Mouse (Mus musculus) stomach, postnatal 0 days (tissue): ENCODE results near the gene Lrig2. TPM values are rescaled to one million over a fixed set of nuclear protein-coding genes. Genes with fewer than 3 reads are reported as not detected.

ENCODE experiments used
- ATAC-seq: fragments of 200-750 bp; cut with Nextera tagmentation; 2 replicates; pipeline ENCODE4 v1.8.0; 2017; ENCODE audit not compliant: low FRiP score, low TSS enrichment
- DNase-seq: peaks from one replicate; pipeline ENCODE4 v3.0.0-alpha.2; 2016; ENCODE audit warnings: low spot score
- H3K27ac ChIP-seq: fragments of 300-500 bp; sonication (generic); replicated peaks from 2 replicates; pipeline ENCODE4 v1.5.1; 2014; ENCODE audit warnings: mild to moderate bottlenecking, control low read depth
- H3K27me3 ChIP-seq: fragments of 300-500 bp; sonication (generic); 2 replicates; pipeline ENCODE4 v1.6.1; 2014; ENCODE audit warnings: low read length; ENCODE audit not compliant: control insufficient read depth, insufficient read depth
- H3K36me3 ChIP-seq: fragments of 300-500 bp; sonication (generic); 2 replicates; pipeline ENCODE4 v1.6.1; 2014; ENCODE audit warnings: low read length, mixed read lengths; ENCODE audit not compliant: control insufficient read depth, insufficient read depth
- H3K4me1 ChIP-seq: fragments of 300-500 bp; sonication (generic); replicated peaks from 2 replicates; pipeline ENCODE4 v1.6.1; 2014; ENCODE audit warnings: antibody characterized with exemption; ENCODE audit not compliant: control insufficient read depth, insufficient read depth
- H3K4me2 ChIP-seq: fragments of 300-500 bp; sonication (generic); replicated peaks from 2 replicates; pipeline ENCODE4 v1.6.1; 2014; ENCODE audit warnings: low read depth, mild to moderate bottlenecking, control low read depth, moderate library complexity
- H3K4me3 ChIP-seq: fragments of 300-500 bp; sonication (generic); 2 replicates; pipeline ENCODE4 v1.5.1; 2014; ENCODE audit warnings: low read depth, low read length, control low read depth
- H3K9ac ChIP-seq: fragments of 300-500 bp; sonication (generic); 2 replicates; pipeline ENCODE4 v1.6.1; 2014; ENCODE audit warnings: mild to moderate bottlenecking, low read length, control low read depth, mixed read lengths
- H3K9me3 ChIP-seq: fragments of 300-500 bp; sonication (generic); 2 replicates; pipeline ENCODE4 v1.6.1; 2016; ENCODE audit warnings: low read length; ENCODE audit not compliant: control insufficient read depth
- CTCF ChIP-seq: IDR thresholded peaks from 2 replicates; pipeline ENCODE4 v1.5.1; 2016; ENCODE audit warnings: antibody characterized with exemption, low read depth, mild to moderate bottlenecking, moderate library complexity
- EP300 ChIP-seq: optimal IDR thresholded peaks from 2 replicates; pipeline ENCODE3; 2016; ENCODE audit warnings: antibody characterized with exemption
- WGBS: fragments of 180-500 bp; shearing (Covaris S2); extraction: QIAGEN DNeasy Blood & Tissue Kit; methylation state at CpG from one replicate; pipeline ENCODE4 v1.1.7; 2014; 5-methylcytosine and 5-hydroxymethylcytosine counted together
- polyA plus RNA-seq: library from polyadenylated mRNA; unstranded; fragments of >200 nt; fragmentation: Nextera tagmentation; extraction: Ambion mirVana; gene quantifications from 2 replicates; pipeline ENCODE4 v1.2.1, GENCODE M21; 2015

The Lrig2 gene
- polyA plus RNA-seq, 1 experiment from 2014 or later, result 6.0 TPM

DNA sequence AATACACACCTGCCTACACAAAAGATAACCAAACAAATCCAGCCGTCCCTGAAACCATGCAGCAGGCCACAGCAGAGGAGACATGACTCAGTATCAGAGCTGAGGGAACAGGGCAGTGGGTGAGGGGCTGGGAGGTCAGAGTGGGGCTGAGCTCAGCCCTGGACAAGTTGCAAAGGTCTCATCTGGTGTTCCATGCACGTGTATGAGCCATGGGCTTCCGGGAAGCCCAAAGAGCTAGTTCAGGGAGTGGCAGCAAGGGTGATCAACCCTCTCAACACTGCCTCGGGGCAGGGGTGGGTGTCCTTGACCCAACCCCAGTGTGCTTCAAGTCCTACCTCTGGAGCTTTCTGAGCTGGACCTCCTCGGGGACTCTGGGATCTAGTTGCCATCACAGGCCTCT lies 153.0 kb downstream of the Lrig2 start:
- DNase-seq (peak; percentile 47), ATAC-seq (peak; percentile 66)
- no peaks in the 10 kb centered on the region for H3K27me3 ChIP-seq
- TF ChIP-seq EP300 (no peak), CTCF (no peak)
- H3K9ac ChIP-seq, result no peak overlapping the region
- no peaks in the 10 kb centered on the region for H3K36me3 ChIP-seq
- H3K4me1 ChIP-seq, result 0 out of 2 replicates have a peak, but pooled peaks cover 2% of the 10 kb centered on the region
- 43% methylated on average over 5 of the region's 5 CpGs for WGBS
- H3K4me3 ChIP-seq, result no peak overlapping the region
- H3K27ac ChIP-seq, result peak overlapping the region; percentile 61
- no peak overlapping the region for H3K4me2 ChIP-seq
- no peaks in the 10 kb centered on the region for H3K9me3 ChIP-seq

DNA sequence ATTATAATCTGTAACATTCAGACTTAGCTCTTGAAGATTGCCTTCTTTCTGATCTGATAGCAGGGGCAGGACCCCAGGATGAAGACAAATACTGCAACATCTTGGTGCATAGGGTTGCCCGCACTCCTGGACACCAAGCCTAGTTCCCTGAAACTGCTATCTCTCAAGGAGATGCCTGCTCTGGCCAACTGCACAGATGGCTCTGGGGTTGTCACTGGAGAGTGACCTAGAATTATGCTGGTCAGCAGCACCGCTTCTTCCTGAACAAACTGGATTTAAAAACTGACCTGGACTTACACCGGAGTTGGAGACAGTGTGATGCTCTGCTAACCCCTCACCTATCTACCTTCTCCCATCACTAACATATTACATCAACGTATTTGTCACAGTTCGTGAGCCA lies 155.6 kb downstream of the Lrig2 start:
- H3K27ac ChIP-seq, result no peak overlapping the region
- 93% methylated on average over 5 of the region's 5 CpGs for WGBS
- H3K9ac ChIP-seq, result no peak overlapping the region
- H3K36me3 ChIP-seq, result no peaks in the 10 kb centered on the region
- no peak overlapping the region for H3K4me2 ChIP-seq
- ATAC-seq (no peak), DNase-seq (no peak)
- peaks cover 2% of the 10 kb centered on the region; the same call in 1 of the 2 replicates for H3K4me1 ChIP-seq
- H3K27me3 ChIP-seq, result no peaks in the 10 kb centered on the region
- no peaks in the 10 kb centered on the region for H3K9me3 ChIP-seq
- TF ChIP-seq EP300, result no peak
- TF ChIP-seq CTCF, result no peak
- H3K4me3 ChIP-seq, result no peak overlapping the region

GRCm38 (mm10) chr3:104353884-104354283 lies 157.8 kb downstream of the Lrig2 start:
- Histone ChIP-seq H3K36me3 (no peaks in the 10 kb centered on the region), H3K27me3 (no peaks in the 10 kb centered on the region), H3K9ac (no peak overlapping the region), H3K27ac (no peak overlapping the region), H3K4me3 (no peak overlapping the region), H3K4me1 (peaks cover 11% of the 10 kb centered on the region; the same call in 1 of the 2 replicates), H3K4me2 (no peak overlapping the region), H3K9me3 (no peaks in the 10 kb centered on the region)
- TF ChIP-seq EP300 (no peak), CTCF (no peak)
- DNase-seq, result no peak
- 61% methylated on average over 3 of the region's 3 CpGs for WGBS
- no peak for ATAC-seq

- DNase-seq (no peak), ATAC-seq (no peak)
- Histone ChIP-seq H3K36me3 (no peaks in the 10 kb centered on the region), H3K4me1 (peaks cover 11% of the 10 kb centered on the region; the same call in 1 of the 2 replicates), H3K27me3 (no peaks in the 10 kb centered on the region), H3K4me3 (no peak overlapping the region), H3K27ac (no peak overlapping the region), H3K9ac (no peak overlapping the region), H3K4me2 (no peak overlapping the region), H3K9me3 (no peaks in the 10 kb centered on the region)
- no peak for TF ChIP-seq CTCF
- WGBS, result 47% methylated on average over 7 of the region's 7 CpGs
Measured at GRCm38 (mm10) chr3:104352358-104353060, 159.2 kb downstream of the Lrig2 start.

- no peaks in the 10 kb centered on the region for H3K36me3 ChIP-seq
- H3K4me1 ChIP-seq, result peaks cover 11% of the 10 kb centered on the region; the same call in 1 of the 2 replicates
- H3K4me2 ChIP-seq, result no peak overlapping the region
- DNase-seq, result no peak
- ATAC-seq, result peak; percentile 63; the same call in 1 of the 2 replicates
- no peaks in the 10 kb centered on the region for H3K27me3 ChIP-seq
- no peak overlapping the region for H3K9ac ChIP-seq
- peak overlapping the region; percentile 74 for H3K27ac ChIP-seq
- no peaks in the 10 kb centered on the region for H3K9me3 ChIP-seq
- 26% methylated on average over 2 of the region's 2 CpGs for WGBS
- 0 out of 2 replicates have a peak, but pooled peaks have one; percentile 12 for TF ChIP-seq CTCF
- TF ChIP-seq EP300, result no peak
- no peak overlapping the region for H3K4me3 ChIP-seq
Measured at GRCm38 (mm10) chr3:104350253-104350945, 161.3 kb downstream of the Lrig2 start.

GRCm38 (mm10) chr3:104349847-104350228 lies 161.9 kb downstream of the Lrig2 start:
- no peaks in the 10 kb centered on the region for H3K9me3 ChIP-seq
- peak overlapping the region; percentile 74 for H3K27ac ChIP-seq
- TF ChIP-seq CTCF (no peak), EP300 (peak; percentile 45)
- H3K4me2 ChIP-seq, result no peak overlapping the region
- ATAC-seq, result peak; percentile 50; the same call in 1 of the 2 replicates
- DNase-seq, result peak; percentile 63
- no peak overlapping the region for H3K4me3 ChIP-seq
- H3K36me3 ChIP-seq, result no peaks in the 10 kb centered on the region
- no peak overlapping the region for H3K9ac ChIP-seq
- 55% methylated on average over 2 of the region's 2 CpGs for WGBS
- H3K4me1 ChIP-seq, result peaks cover 11% of the 10 kb centered on the region; the same call in 1 of the 2 replicates
- no peaks in the 10 kb centered on the region for H3K27me3 ChIP-seq
